Mouse (Mus musculus) testis, adult 2 months (tissue): Measurements from ENCODE around the gene Fam131c. TPM values are rescaled to one million over a fixed set of nuclear protein-coding genes. Genes with fewer than 3 reads are reported as not detected.

Experiments
- H3K27ac ChIP-seq: fragments of 200-500 bp; 2 replicates; pipeline ENCODE4 v1.5.1; 2012; ENCODE audit warnings: low read depth, low read length; ENCODE audit not compliant: control insufficient read depth, insufficient read depth
- H3K27me3 ChIP-seq: fragments of 200-500 bp; 2 replicates; pipeline ENCODE4 v1.6.1; 2012; ENCODE audit warnings: mild to moderate bottlenecking, low read length, moderate library complexity; ENCODE audit not compliant: control insufficient read depth, insufficient read depth
- H3K36me3 ChIP-seq: fragments of 200-500 bp; 2 replicates; pipeline ENCODE4 v1.6.1; 2012; ENCODE audit warnings: mild to moderate bottlenecking, low read length; ENCODE audit not compliant: control insufficient read depth, insufficient read depth
- H3K4me1 ChIP-seq: fragments of 200-500 bp; 2 replicates; pipeline ENCODE4 v1.6.1; 2012; ENCODE audit warnings: low read length; ENCODE audit not compliant: control insufficient read depth, insufficient read depth
- H3K4me3 ChIP-seq: fragments of 200-500 bp; 2 replicates; pipeline ENCODE4 v1.5.1; 2012; ENCODE audit warnings: low read depth, mild to moderate bottlenecking, low read length, moderate library complexity, mixed read lengths; ENCODE audit not compliant: control insufficient read depth
- CTCF ChIP-seq: fragments of 200-500 bp; IDR thresholded peaks from 2 replicates; pipeline ENCODE4 v1.5.1; 2012; ENCODE audit warnings: low read depth, mild to moderate bottlenecking, inconsistent platforms, low read length, moderate library complexity; ENCODE audit not compliant: control insufficient read depth, insufficient read depth, insufficient replicate concordance
- POLR2A ChIP-seq: fragments of 200-500 bp; IDR thresholded peaks from 2 replicates; pipeline ENCODE4 v1.6.1; 2012; ENCODE audit warnings: low read depth, mild to moderate bottlenecking, inconsistent platforms, low read length, moderate library complexity; ENCODE audit not compliant: control insufficient read depth
- polyA plus RNA-seq: library from polyadenylated mRNA; depleted of rRNA; stranded (reverse); fragments of >200 nt; gene quantifications from 2 replicates; pipeline ENCODE4 v1.2.3, GENCODE M21; 2012

Fam131c gene
- polyA plus RNA-seq, 1 experiment, result 7.9 TPM

DNA sequence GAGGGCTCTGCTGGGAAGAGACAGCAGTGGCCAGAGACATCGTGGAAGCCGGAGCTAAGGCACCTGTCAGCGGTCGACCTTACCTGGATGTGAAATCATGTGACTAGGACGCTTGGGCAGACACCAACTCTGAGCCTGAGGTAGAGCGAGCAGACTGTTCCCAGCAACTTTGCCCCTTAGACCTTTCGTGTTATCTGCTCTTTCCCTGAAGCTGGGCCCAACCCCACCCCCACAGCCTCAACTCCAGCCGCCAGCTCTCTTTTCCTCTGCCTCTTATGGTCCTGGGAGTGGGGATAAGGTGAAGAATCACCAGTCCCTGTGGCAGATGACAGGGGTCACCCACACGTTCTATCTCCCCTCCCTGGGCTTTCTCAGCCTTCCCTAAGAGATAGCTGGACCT, 52.9 kb downstream of the Fam131c start:
- TF ChIP-seq CTCF (no peak), POLR2A (no peak)
- Histone ChIP-seq H3K4me3 (peak overlapping the region; percentile 71), H3K4me1 (peaks cover 34% of the 10 kb centered on the region), H3K27me3 (no peaks in the 10 kb centered on the region), H3K36me3 (no peaks in the 10 kb centered on the region), H3K27ac (no peak overlapping the region)

DNA sequence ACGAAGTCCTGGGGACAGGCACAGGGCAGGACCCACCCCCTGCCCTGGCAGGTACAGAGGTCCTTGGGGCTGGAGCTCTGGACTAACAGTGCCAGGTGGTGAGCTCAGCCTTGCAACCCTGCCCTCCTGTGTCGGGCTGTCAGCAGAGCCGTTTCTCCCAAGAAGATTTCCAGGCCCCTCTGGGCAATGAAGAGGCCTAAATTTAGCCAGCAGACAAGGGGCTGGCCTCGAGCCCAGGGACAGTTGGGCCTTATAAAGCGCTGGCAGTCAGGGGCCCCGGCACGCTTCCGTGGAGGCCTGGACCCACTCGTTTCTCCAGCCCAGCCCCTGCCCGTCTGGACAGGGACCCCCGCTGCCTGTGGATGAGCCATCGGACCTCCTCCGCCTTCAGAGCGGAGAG, 53.4 kb downstream of the Fam131c start:
- TF ChIP-seq POLR2A, result no peak
- TF ChIP-seq CTCF, result no peak
- Histone ChIP-seq H3K36me3 (no peaks in the 10 kb centered on the region), H3K27me3 (no peaks in the 10 kb centered on the region), H3K4me3 (peak overlapping the region; percentile 71), H3K4me1 (peaks cover 33% of the 10 kb centered on the region), H3K27ac (0 out of 2 replicates have a peak overlapping the region, but pooled peaks have one; percentile 2)

DNA sequence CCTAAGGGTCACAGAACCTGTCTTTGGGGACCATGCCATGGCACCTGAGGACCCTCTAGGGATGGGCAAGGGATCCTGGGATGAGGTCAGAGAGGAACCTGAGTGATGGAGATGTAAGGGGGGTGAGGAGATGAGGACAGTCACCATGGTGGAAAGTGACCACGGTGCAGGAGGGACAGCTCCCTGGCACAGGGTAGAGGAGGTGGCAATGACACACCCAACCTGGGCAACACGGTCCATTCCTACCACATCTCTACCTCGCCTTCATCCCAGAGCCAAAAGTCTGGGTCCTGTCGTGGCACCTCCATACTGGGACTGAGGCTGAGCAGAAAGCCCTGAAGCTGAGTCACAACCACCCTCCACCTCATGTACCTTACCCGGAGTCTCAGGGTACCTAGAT, 54.8 kb downstream of the Fam131c start:
- Histone ChIP-seq H3K27me3 (no peaks in the 10 kb centered on the region), H3K4me1 (peaks cover 33% of the 10 kb centered on the region), H3K27ac (peak overlapping the region; percentile 38; the same call in 1 of the 2 replicates), H3K4me3 (peak overlapping the region; percentile 71), H3K36me3 (no peaks in the 10 kb centered on the region)
- no peak for TF ChIP-seq POLR2A
- no peak for TF ChIP-seq CTCF

DNA sequence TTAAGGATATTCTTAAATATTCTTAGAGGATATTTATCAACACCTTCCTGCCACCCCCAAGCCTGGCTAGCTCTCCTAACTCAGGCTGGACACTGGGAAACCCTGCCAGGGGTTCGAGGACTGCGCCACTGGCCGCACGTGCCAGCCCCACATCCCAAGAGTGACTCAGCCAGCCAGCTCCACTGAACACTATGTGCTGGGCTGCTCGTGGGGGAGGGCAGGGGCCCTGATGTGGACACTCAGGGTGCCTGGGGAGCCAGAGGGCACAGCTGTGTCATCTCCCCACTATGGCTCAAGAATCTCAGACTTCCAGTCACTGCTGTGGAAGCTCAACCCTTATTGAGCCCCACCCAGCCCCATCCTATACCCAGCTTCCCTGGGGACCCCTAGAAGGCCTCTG, 55.3 kb downstream of the Fam131c start:
- no peak for TF ChIP-seq POLR2A
- H3K4me3 ChIP-seq, result no peak overlapping the region
- H3K27me3 ChIP-seq, result no peaks in the 10 kb centered on the region
- peaks cover 33% of the 10 kb centered on the region for H3K4me1 ChIP-seq
- no peak overlapping the region for H3K27ac ChIP-seq
- no peaks in the 10 kb centered on the region for H3K36me3 ChIP-seq

DNA sequence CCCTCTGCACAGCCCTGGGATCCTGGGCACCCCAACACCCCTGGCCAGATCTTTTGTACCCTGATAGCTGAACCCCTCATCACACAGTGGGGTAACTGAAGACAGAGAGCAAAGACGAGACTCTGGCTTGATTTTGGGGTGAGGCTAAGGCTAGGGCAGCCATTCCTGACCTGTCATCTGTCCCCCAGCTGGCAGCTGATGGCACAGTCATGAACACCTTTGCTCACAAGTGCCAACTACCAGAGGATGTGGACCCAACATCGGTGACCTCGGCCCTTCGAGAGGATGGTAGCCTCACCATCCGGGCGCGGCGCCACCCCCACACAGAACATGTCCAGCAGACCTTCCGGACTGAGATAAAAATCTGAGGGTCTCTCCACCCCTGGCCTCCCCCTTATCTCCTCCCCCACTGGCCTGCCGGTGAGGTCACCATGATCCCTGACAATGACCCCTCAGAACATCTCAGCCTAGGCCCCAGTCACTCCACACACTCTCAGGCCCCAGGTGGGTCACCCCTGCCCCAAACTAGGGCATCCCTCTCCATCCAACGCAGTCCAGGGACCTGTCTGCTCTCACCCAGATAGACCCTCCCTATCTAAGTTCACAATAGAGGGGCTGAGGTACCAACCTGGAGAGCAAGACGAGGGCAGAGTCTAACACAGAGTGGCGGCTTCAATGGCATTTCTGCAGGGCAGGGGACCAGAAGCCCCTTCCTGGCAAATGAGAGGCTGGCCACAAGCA, 55.8 kb downstream of the Fam131c start:
- H3K4me3 ChIP-seq, result no peak overlapping the region
- no peaks in the 10 kb centered on the region for H3K27me3 ChIP-seq
- TF ChIP-seq POLR2A, result no peak
- no peak for TF ChIP-seq CTCF
- peaks cover 33% of the 10 kb centered on the region for H3K4me1 ChIP-seq
- no peaks in the 10 kb centered on the region for H3K36me3 ChIP-seq
- no peak overlapping the region for H3K27ac ChIP-seq

DNA sequence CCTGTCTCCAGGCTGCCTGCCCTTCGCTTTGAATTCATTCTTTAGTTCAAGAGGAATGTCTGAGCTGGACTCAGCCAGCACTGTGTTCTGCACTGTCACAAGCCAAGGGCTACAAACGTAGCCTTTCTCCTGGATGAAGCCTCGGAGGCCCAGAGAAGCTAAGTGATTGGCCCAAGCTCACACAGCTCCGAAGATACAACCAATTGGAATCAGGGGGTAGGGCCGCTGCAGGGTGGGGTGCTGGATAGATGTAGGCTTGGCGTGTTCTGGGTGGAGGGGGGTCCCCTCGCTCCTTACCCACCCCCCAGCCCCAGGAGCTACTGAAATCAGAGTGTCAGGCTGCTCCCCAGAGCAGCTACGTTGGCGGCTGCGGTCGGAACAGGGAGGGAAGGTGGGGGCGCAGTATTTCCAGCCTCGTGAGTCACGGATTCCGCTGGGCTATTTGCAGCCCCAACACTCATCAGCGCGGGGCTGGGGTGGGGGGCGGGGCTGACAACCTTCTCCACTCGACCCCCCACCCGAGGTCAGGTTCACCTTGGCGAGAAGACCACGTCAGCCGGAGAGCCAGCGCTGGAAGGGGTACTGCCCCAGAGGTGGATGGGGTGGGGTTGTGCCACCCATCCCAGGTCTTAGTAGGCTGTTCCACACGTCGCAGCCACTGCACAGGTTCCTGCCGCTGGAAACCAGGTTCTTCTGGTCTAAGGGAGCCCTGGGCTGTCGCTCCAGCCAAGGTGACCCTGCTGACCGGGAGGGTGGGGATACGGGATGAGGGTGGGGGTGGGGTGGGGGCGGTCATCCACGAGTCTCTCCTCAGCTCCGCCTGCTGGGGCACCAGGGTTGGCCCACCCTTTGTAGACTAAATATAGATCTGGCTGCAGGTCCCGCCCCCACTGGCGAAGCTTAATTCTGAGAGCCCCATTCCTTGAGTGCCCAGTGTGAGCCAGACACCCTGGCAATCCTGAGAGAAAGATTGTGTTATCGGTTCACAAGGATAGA, 57.8 kb downstream of the Fam131c start:
- Histone ChIP-seq H3K4me1 (peaks cover 28% of the 10 kb centered on the region), H3K27ac (no peak overlapping the region), H3K4me3 (peak overlapping the region; percentile 10; the same call in 1 of the 2 replicates), H3K36me3 (no peaks in the 10 kb centered on the region), H3K27me3 (no peaks in the 10 kb centered on the region)
- TF ChIP-seq POLR2A, result no peak
- TF ChIP-seq CTCF, result no peak

DNA sequence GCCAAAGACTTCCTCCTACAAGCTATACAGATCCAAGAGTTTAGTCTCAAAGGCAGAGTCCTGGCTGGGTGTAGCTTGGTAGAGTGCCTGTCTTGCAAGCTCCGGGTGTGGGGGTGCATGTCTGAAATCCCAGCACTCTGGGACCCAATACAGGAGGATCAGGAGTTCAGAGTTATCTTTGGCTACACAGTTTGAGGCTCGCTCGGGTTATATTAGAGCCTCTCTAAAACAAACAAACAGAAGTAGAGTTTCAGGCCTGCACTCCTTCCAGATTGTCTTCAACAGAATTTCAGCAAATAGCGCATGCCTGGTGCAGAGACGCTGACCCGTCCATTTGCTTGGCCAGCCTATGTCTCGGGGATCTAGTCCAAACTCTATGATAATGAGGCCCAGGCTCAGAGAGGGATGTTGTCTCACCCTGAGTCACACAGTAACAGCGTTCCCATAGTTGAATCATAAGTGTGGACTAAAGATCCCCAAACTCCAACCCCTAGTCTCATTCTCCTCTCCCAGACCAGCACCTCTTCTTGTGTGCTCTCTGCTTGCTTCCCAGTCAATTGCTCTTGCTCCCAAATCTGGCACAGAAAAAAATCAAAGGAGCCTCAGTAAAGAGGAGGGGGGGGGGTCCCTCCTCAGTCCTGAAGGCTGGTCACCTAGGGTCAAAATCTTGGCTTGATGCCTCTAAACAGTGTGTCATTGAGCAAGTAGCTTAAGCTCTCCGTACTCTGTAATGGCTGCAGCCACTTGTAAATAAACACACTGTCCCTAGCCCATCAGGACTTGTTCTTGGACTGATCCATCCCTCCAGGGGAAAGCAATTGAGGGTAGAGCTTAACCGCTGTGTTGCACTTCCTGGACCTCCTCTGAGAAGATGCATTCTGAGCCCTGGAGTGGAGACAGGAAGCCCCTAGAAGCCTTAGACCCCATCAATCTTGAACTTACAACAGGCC, 59.1 kb downstream of the Fam131c start:
- no peaks in the 10 kb centered on the region for H3K27me3 ChIP-seq
- TF ChIP-seq POLR2A (no peak), CTCF (no peak)

More for the DNA sequence above, 59.1 kb downstream of the Fam131c start:
- peaks cover 15% of the 10 kb centered on the region for H3K4me1 ChIP-seq
- peak overlapping the region; percentile 61 for H3K27ac ChIP-seq
- H3K4me3 ChIP-seq, result no peak overlapping the region
- no peaks in the 10 kb centered on the region for H3K36me3 ChIP-seq
